Mouse (Mus musculus) forebrain, embryonic 14.5 days (tissue): ENCODE results near the gene Tmigd1. TPM values are rescaled to one million over a fixed set of nuclear protein-coding genes. Genes with fewer than 3 reads are reported as not detected.

Experiments
- ATAC-seq: fragments of 200-750 bp; cut with Nextera tagmentation; 2 replicates; pipeline ENCODE4 v1.8.0; 2017; ENCODE audit warnings: mild to moderate bottlenecking, moderate library complexity
- DNase-seq: peaks from one replicate; pipeline ENCODE4 v3.0.0-alpha.2; 2015; ENCODE audit warnings: low spot score
- H3K27ac ChIP-seq: fragments of 300-500 bp; sonication (generic); 2 replicates; pipeline ENCODE4 v1.5.1; 2014; ENCODE audit warnings: low read depth, mild to moderate bottlenecking, control low read depth, low read length, moderate library complexity
- H3K27me3 ChIP-seq: fragments of 300-500 bp; sonication (generic); replicated peaks from 2 replicates; pipeline ENCODE4 v1.6.1; 2014; ENCODE audit warnings: low read length, control low read depth, mixed read lengths; ENCODE audit not compliant: control insufficient read depth, insufficient read depth
- H3K36me3 ChIP-seq: fragments of 300-500 bp; sonication (generic); 2 replicates; pipeline ENCODE4 v1.6.1; 2014; ENCODE audit warnings: low read length, control low read depth; ENCODE audit not compliant: control insufficient read depth, insufficient read depth
- H3K4me1 ChIP-seq: fragments of 300-500 bp; sonication (generic); 2 replicates; pipeline ENCODE4 v1.6.1; 2014; ENCODE audit warnings: antibody characterized with exemption, low read length, control low read depth; ENCODE audit not compliant: control insufficient read depth, insufficient read depth
- H3K4me2 ChIP-seq: fragments of 300-500 bp; sonication (generic); 2 replicates; pipeline ENCODE4 v1.6.1; 2014; ENCODE audit warnings: mild to moderate bottlenecking, control low read depth, low read length
- H3K4me3 ChIP-seq: fragments of 300-500 bp; sonication (generic); 2 replicates; pipeline ENCODE4 v1.5.1; 2014; ENCODE audit warnings: low read depth, low read length, control low read depth
- H3K9ac ChIP-seq: fragments of 300-500 bp; sonication (generic); 2 replicates; pipeline ENCODE4 v1.6.1; 2014; ENCODE audit warnings: mild to moderate bottlenecking, low read length, control low read depth, moderate library complexity
- H3K9me3 ChIP-seq: fragments of 300-500 bp; sonication (generic); replicated peaks from 2 replicates; pipeline ENCODE4 v1.6.1; 2016; ENCODE audit warnings: low read length, control low read depth, mixed read lengths; ENCODE audit not compliant: control insufficient read depth
- WGBS: fragments of 180-500 bp; shearing (Covaris S2); extraction: QIAGEN DNeasy Blood & Tissue Kit; methylation state at CpG from one replicate; pipeline ENCODE4 v1.1.7; 2014; 5-methylcytosine and 5-hydroxymethylcytosine counted together
- polyA plus RNA-seq: library from polyadenylated mRNA; unstranded; fragments of >200 nt; fragmentation: Nextera tagmentation; extraction: Ambion mirVana; gene quantifications from 2 replicates; pipeline ENCODE4 v1.2.1, GENCODE M21; 2014

The Tmigd1 gene
- not detected in 2 replicates for polyA plus RNA-seq

DNA sequence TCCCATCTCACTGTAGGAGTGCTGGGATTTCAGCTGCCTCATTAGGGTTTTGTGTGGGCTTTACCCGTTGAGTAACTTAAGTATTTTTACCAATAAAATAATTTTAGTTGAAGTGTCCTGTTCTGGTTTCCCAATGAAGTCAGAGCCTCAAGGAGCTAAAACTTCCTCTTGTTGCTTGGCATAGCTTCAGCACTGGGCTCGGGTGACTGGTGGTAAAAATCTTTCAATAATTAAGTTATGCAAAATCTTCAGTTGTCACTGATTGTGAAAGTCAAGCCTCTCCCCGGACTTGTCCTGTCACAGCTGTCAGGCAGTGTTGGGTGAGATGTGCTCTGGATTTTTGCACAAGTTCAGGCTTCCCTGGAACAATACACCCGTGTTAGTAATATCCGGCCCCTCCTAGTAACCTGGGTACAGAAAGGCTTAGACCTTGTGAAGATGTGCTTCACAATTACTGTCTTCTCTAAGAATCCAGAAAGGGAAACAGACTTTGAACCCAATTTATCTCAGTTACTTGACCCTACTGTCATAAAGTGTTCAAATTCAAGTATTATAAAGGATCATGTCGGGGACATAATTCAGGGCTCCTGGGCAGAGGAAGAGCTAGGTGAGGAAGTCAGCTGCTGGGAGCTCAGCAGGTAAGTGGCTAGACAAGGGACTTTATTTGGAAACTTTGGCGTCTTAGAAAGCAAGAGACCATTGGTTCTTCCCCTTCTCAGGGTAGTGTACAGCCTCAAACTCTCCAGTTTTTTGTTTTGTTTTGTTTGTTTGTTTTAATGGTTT, at the start of gene Tmigd1:
Gene Tmigd1, plus strand, starts transcription at position 581 of the 783 bp plus-strand sequence.
- H3K9ac ChIP-seq = no peak within 1 kb of the TSS
- no peaks in the 10 kb centered on the region for H3K36me3 ChIP-seq
- H3K4me3 ChIP-seq = no peak within 1 kb of the TSS
- H3K4me1 ChIP-seq = no peaks in the 10 kb centered on the region
- no peaks in the 10 kb centered on the region for H3K9me3 ChIP-seq
- DNase-seq = no peak
- H3K27ac ChIP-seq = no peak within 1 kb of the TSS
- no peak within 1 kb of the TSS for H3K4me2 ChIP-seq
- ATAC-seq = no peak
- 83% methylated on average over 7 of the region's 7 CpGs for WGBS
- no peaks in the 10 kb centered on the region for H3K27me3 ChIP-seq

DNA sequence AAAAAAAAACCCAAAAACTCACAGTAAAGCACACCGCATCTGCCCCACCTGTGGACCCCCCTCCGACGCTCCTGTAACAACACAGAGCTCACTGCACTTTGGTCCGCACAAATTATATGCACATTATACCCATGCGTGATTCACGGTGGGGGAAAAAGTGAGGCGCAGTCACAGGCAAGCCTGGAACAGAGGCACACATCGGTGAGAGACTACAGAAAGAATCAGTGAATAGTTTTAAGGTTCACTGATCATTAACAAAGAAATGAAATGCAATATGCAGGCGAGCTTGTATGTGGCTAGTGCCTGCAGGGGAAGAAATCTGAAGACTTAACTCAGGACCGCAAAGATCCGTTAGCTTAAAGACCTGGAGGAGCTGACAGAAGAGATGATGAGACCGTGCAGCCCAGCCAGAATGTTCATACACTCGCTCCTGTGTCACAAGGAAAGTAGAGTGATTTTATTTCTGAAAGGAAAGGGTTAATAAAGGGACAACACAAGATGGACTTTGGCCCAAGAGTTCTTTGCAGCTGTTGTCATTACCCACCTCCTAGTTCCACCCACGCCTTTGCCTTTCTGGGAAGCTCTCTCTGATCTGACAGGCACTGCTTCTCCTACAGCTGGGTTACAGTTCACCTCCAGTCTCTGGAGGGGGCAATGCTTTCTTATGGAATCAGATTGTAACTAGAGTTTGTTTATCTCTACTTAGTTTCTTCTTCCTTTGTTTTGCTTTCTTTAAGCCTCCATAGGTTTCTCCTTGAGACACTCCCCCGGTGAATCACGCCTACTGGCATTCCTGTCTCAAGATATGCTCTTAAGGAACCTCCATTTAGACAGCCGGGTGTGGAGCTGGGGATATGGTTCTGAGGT, 47.3 kb upstream of the Tmigd1 start:
- Histone ChIP-seq H3K36me3 (no peaks in the 10 kb centered on the region), H3K4me2 (no peak overlapping the region), H3K27ac (no peak overlapping the region), H3K4me1 (no peaks in the 10 kb centered on the region), H3K27me3 (no peaks in the 10 kb centered on the region), H3K4me3 (no peak overlapping the region), H3K9ac (no peak overlapping the region), H3K9me3 (no peaks in the 10 kb centered on the region)
- WGBS = 28% methylated on average over 17 of the region's 17 CpGs
- no peak for DNase-seq
- ATAC-seq = no peak

DNA sequence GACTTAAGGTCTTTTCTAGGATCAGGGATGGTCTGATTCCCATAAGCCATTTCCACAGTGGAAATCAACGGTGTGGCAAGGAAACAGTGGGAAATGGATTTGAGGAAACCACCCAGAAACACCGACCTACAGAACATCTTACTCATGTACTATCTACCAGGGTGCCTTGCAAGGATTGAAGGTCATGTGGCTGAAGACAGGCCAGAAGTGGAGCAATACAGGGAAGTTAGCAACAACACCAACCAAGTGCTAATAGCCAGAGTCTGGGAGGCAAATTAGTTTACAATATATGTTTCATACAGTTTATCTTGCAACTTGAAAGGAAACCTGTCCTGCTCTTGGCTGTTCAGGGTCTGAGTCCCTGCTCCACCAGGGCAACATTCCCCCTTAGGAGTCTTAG, 45.4 kb upstream of the Tmigd1 start:
- Histone ChIP-seq H3K4me1 (no peaks in the 10 kb centered on the region), H3K9ac (no peak overlapping the region), H3K4me2 (no peak overlapping the region), H3K4me3 (no peak overlapping the region), H3K36me3 (no peaks in the 10 kb centered on the region), H3K27ac (no peak overlapping the region), H3K9me3 (no peaks in the 10 kb centered on the region), H3K27me3 (no peaks in the 10 kb centered on the region)
- DNase-seq = no peak
- ATAC-seq = no peak
- 100% methylated on average over 2 of the region's 2 CpGs for WGBS

- Histone ChIP-seq H3K9ac (no peak overlapping the region), H3K9me3 (no peaks in the 10 kb centered on the region), H3K27me3 (no peaks in the 10 kb centered on the region), H3K4me3 (no peak overlapping the region), H3K27ac (no peak overlapping the region), H3K36me3 (no peaks in the 10 kb centered on the region), H3K4me2 (no peak overlapping the region), H3K4me1 (no peaks in the 10 kb centered on the region)
- no peak for DNase-seq
- ATAC-seq = no peak
- WGBS = 88% methylated on average over 7 of the region's 7 CpGs
Measured at GRCm38 (mm10) chr11:76857111-76857510, 44.8 kb upstream of the Tmigd1 start.

GRCm38 (mm10) chr11:76858781-76859180, 43.2 kb upstream of the Tmigd1 start:
- 83% methylated on average over 5 of the region's 5 CpGs for WGBS
- Histone ChIP-seq H3K4me1 (no peaks in the 10 kb centered on the region), H3K9ac (no peak overlapping the region), H3K9me3 (no peaks in the 10 kb centered on the region), H3K27ac (no peak overlapping the region), H3K36me3 (no peaks in the 10 kb centered on the region), H3K4me3 (no peak overlapping the region), H3K4me2 (no peak overlapping the region), H3K27me3 (no peaks in the 10 kb centered on the region)
- ATAC-seq = no peak
- DNase-seq = no peak

DNA sequence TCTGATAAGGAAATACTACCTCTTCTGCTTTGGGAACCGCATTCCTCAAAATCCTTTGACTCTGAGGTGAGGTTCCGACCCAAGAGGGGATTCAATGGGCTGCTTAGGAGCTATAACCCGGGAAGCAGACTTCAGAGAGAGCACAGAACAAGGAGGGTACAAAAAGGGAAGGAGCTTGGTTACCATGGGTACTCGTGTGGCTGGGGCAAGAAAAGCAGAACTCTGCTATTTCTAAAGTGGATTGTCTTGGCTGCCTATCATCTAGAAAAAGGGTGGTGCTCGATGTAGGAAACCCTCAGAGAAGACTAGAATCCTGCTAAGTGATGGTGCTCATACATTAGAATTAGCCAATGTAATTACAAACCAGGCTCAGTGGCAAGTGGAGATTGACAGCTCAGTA, 42.7 kb upstream of the Tmigd1 start:
- Histone ChIP-seq H3K27ac (no peak overlapping the region), H3K9me3 (no peaks in the 10 kb centered on the region)

GRCm38 (mm10) chr11:76861185-76861584, 40.8 kb upstream of the Tmigd1 start:
- no peaks in the 10 kb centered on the region for H3K9me3 ChIP-seq
- no peak overlapping the region for H3K27ac ChIP-seq
- WGBS = 90% methylated on average over 3 of the region's 3 CpGs
- ATAC-seq (no peak), DNase-seq (no peak)
- H3K4me2 ChIP-seq = no peak overlapping the region
- H3K4me3 ChIP-seq = no peak overlapping the region
- H3K36me3 ChIP-seq = no peaks in the 10 kb centered on the region
- H3K4me1 ChIP-seq = no peaks in the 10 kb centered on the region
- no peak overlapping the region for H3K9ac ChIP-seq
- H3K27me3 ChIP-seq = no peaks in the 10 kb centered on the region

More for the DNA sequence above, 42.7 kb upstream of the Tmigd1 start:
- H3K36me3 ChIP-seq = no peaks in the 10 kb centered on the region
- no peak overlapping the region for H3K9ac ChIP-seq
- no peak overlapping the region for H3K4me3 ChIP-seq
- DNase-seq (no peak), ATAC-seq (no peak)
- no peaks in the 10 kb centered on the region for H3K4me1 ChIP-seq
- H3K27me3 ChIP-seq = no peaks in the 10 kb centered on the region
- 63% methylated on average over 5 of the region's 5 CpGs for WGBS
- H3K4me2 ChIP-seq = no peak overlapping the region

- ATAC-seq (no peak), DNase-seq (no peak)
- WGBS = 40% methylated on average over 11 of the region's 11 CpGs
Measured at GRCm38 (mm10) chr11:76872556-76873234, 29.3 kb upstream of the Tmigd1 start.

More at GRCm38 (mm10) chr11:76872556-76873234, 29.3 kb upstream of the Tmigd1 start:
- Histone ChIP-seq H3K9ac (no peak overlapping the region), H3K4me2 (no peak overlapping the region), H3K4me1 (peaks cover 2% of the 10 kb centered on the region; the same call in 1 of the 2 replicates), H3K36me3 (no peaks in the 10 kb centered on the region), H3K27ac (no peak overlapping the region), H3K9me3 (no peaks in the 10 kb centered on the region), H3K27me3 (no peaks in the 10 kb centered on the region), H3K4me3 (no peak overlapping the region)
